Mouse (Mus musculus) midbrain, embryonic 14.5 days (tissue): ENCODE results near the gene A430078G23Rik. TPM values are rescaled to one million over a fixed set of nuclear protein-coding genes. Genes with fewer than 3 reads are reported as not detected.

Experiments
- ATAC-seq: fragments of 200-750 bp; cut with Nextera tagmentation; 2 replicates; pipeline ENCODE4 v1.8.0; 2017; ENCODE audit warnings: moderate number of reproducible peaks, moderate library complexity; ENCODE audit not compliant: low FRiP score, low TSS enrichment
- DNase-seq: peaks from one replicate; pipeline ENCODE4 v3.0.0-alpha.2; 2015
- H3K27ac ChIP-seq: fragments of 300-500 bp; sonication (generic); replicated peaks from 2 replicates; pipeline ENCODE4 v1.5.1; 2014; ENCODE audit warnings: mild to moderate bottlenecking, low read depth, low read length, moderate library complexity
- H3K27me3 ChIP-seq: fragments of 300-500 bp; sonication (generic); 2 replicates; pipeline ENCODE4 v1.6.1; 2014; ENCODE audit warnings: low read length, control low read depth, mixed read lengths; ENCODE audit not compliant: control insufficient read depth, insufficient read depth
- H3K36me3 ChIP-seq: fragments of 300-500 bp; sonication (generic); 2 replicates; pipeline ENCODE4 v1.6.1; 2014; ENCODE audit warnings: low read length, control low read depth; ENCODE audit not compliant: control insufficient read depth, insufficient read depth
- H3K4me1 ChIP-seq: fragments of 300-500 bp; sonication (generic); 2 replicates; pipeline ENCODE4 v1.6.1; 2014; ENCODE audit warnings: mild to moderate bottlenecking, antibody characterized with exemption, low read length, control low read depth; ENCODE audit not compliant: control insufficient read depth, insufficient read depth
- H3K4me2 ChIP-seq: fragments of 300-500 bp; sonication (generic); 2 replicates; pipeline ENCODE4 v1.6.1; 2014; ENCODE audit warnings: mild to moderate bottlenecking, low read length, moderate library complexity
- H3K4me3 ChIP-seq: fragments of 300-500 bp; sonication (generic); replicated peaks from 2 replicates; pipeline ENCODE4 v1.5.1; 2014; ENCODE audit warnings: low read depth, low read length
- H3K9ac ChIP-seq: fragments of 300-500 bp; sonication (generic); replicated peaks from 2 replicates; pipeline ENCODE4 v1.6.1; 2014; ENCODE audit warnings: mild to moderate bottlenecking, low read length, moderate library complexity
- H3K9me3 ChIP-seq: fragments of 300-500 bp; sonication (generic); 2 replicates; pipeline ENCODE4 v1.6.1; 2016; ENCODE audit warnings: low read length, control low read depth, mixed read lengths; ENCODE audit not compliant: control insufficient read depth
- WGBS: fragments of 180-500 bp; shearing (Covaris S2); extraction: QIAGEN DNeasy Blood & Tissue Kit; methylation state at CpG from one replicate; pipeline ENCODE4 v1.1.7; 2014; 5-methylcytosine and 5-hydroxymethylcytosine counted together
- polyA plus RNA-seq: library from polyadenylated mRNA; unstranded; fragments of >200 nt; fragmentation: Nextera tagmentation; extraction: Ambion mirVana; gene quantifications from 2 replicates; pipeline ENCODE4 v1.2.1, GENCODE M21; 2014

Gene A430078G23Rik
- polyA plus RNA-seq, 1 experiment from 2014 or later = not detected

- Histone ChIP-seq H3K9me3 (no peaks in the 10 kb centered on the region), H3K36me3 (no peaks in the 10 kb centered on the region), H3K4me2 (no peak overlapping the region), H3K4me3 (no peak overlapping the region), H3K27me3 (no peaks in the 10 kb centered on the region), H3K9ac (no peak overlapping the region), H3K27ac (no peak overlapping the region), H3K4me1 (peaks cover 33% of the 10 kb centered on the region)
- no peak for ATAC-seq
- DNase-seq = no peak
- WGBS = 97% methylated on average over 1 of the region's 1 CpGs
Observed at GRCm38 (mm10) chr8:3412816-3413215, 59.6 kb downstream of the A430078G23Rik start.

GRCm38 (mm10) chr8:3414639-3415190 is 61.5 kb downstream of the A430078G23Rik start:
- DNase-seq (no peak), ATAC-seq (0 out of 2 replicates have a peak, but pooled peaks have one; percentile 18)
- Histone ChIP-seq H3K4me1 (peaks cover 35% of the 10 kb centered on the region), H3K9me3 (no peaks in the 10 kb centered on the region), H3K36me3 (no peaks in the 10 kb centered on the region), H3K27me3 (no peaks in the 10 kb centered on the region), H3K4me2 (no peak overlapping the region), H3K9ac (no peak overlapping the region), H3K27ac (no peak overlapping the region), H3K4me3 (no peak overlapping the region)
- 34% methylated on average over 6 of the region's 6 CpGs for WGBS

- Histone ChIP-seq H3K4me3 (no peak overlapping the region), H3K4me2 (no peak overlapping the region), H3K9me3 (no peaks in the 10 kb centered on the region), H3K27ac (no peak overlapping the region), H3K4me1 (peaks cover 35% of the 10 kb centered on the region), H3K9ac (no peak overlapping the region), H3K27me3 (no peaks in the 10 kb centered on the region), H3K36me3 (no peaks in the 10 kb centered on the region)
- WGBS = 41% methylated on average over 4 of the region's 4 CpGs
- ATAC-seq = no peak
- no peak for DNase-seq
Observed at GRCm38 (mm10) chr8:3415259-3415658, 62.0 kb downstream of the A430078G23Rik start.

GRCm38 (mm10) chr8:3415661-3416060 is 62.4 kb downstream of the A430078G23Rik start:
- Histone ChIP-seq H3K4me1 (peaks cover 35% of the 10 kb centered on the region), H3K36me3 (no peaks in the 10 kb centered on the region), H3K27me3 (no peaks in the 10 kb centered on the region), H3K27ac (no peak overlapping the region), H3K4me3 (no peak overlapping the region), H3K9ac (no peak overlapping the region), H3K4me2 (no peak overlapping the region), H3K9me3 (no peaks in the 10 kb centered on the region)
- DNase-seq = no peak
- 88% methylated on average over 6 of the region's 6 CpGs for WGBS
- no peak for ATAC-seq

GRCm38 (mm10) chr8:3416846-3417245 is 63.6 kb downstream of the A430078G23Rik start:
- H3K4me1 ChIP-seq = peaks cover 35% of the 10 kb centered on the region
- H3K9ac ChIP-seq = no peak overlapping the region
- 30% methylated on average over 4 of the region's 4 CpGs for WGBS
- DNase-seq = no peak
- no peak overlapping the region for H3K4me2 ChIP-seq
- no peaks in the 10 kb centered on the region for H3K9me3 ChIP-seq
- H3K4me3 ChIP-seq = no peak overlapping the region
- no peak for ATAC-seq
- no peaks in the 10 kb centered on the region for H3K36me3 ChIP-seq
- no peak overlapping the region; the same call in 1 of the 2 replicates for H3K27ac ChIP-seq
- H3K27me3 ChIP-seq = no peaks in the 10 kb centered on the region

- Histone ChIP-seq H3K36me3 (no peaks in the 10 kb centered on the region), H3K27ac (peak overlapping the region; percentile 52), H3K27me3 (no peaks in the 10 kb centered on the region), H3K4me3 (no peak overlapping the region), H3K4me1 (peaks cover 35% of the 10 kb centered on the region), H3K4me2 (0 out of 2 replicates have a peak overlapping the region, but pooled peaks have one; percentile 2), H3K9ac (no peak overlapping the region), H3K9me3 (no peaks in the 10 kb centered on the region)
- peak; percentile 75 for DNase-seq
- peak; percentile 49; the same call in 1 of the 2 replicates for ATAC-seq
- WGBS = 4% methylated on average over 8 of the region's 8 CpGs
Observed at GRCm38 (mm10) chr8:3417455-3417854, 64.2 kb downstream of the A430078G23Rik start.

- WGBS = 85% methylated on average over 1 of the region's 1 CpGs
- Histone ChIP-seq H3K4me2 (no peak overlapping the region), H3K27me3 (no peaks in the 10 kb centered on the region), H3K9me3 (no peaks in the 10 kb centered on the region), H3K9ac (no peak overlapping the region), H3K4me1 (peaks cover 35% of the 10 kb centered on the region), H3K4me3 (no peak overlapping the region), H3K27ac (peak overlapping the region; percentile 52), H3K36me3 (no peaks in the 10 kb centered on the region)
- no peak for DNase-seq
- ATAC-seq = no peak
Observed at GRCm38 (mm10) chr8:3418101-3418500, 64.9 kb downstream of the A430078G23Rik start.

- 89% methylated on average over 10 of the region's 10 CpGs for WGBS
- H3K27ac ChIP-seq = no peak overlapping the region
- DNase-seq = no peak
- H3K4me3 ChIP-seq = no peak overlapping the region
- ATAC-seq = no peak
- H3K9me3 ChIP-seq = no peaks in the 10 kb centered on the region
- no peaks in the 10 kb centered on the region for H3K27me3 ChIP-seq
- no peaks in the 10 kb centered on the region for H3K36me3 ChIP-seq
- H3K4me2 ChIP-seq = no peak overlapping the region
- H3K9ac ChIP-seq = no peak overlapping the region
- peaks cover 23% of the 10 kb centered on the region for H3K4me1 ChIP-seq
Observed at GRCm38 (mm10) chr8:3420105-3420706, 67.0 kb downstream of the A430078G23Rik start.

- DNase-seq (no peak), ATAC-seq (no peak)
- H3K27me3 ChIP-seq = no peaks in the 10 kb centered on the region
- H3K9me3 ChIP-seq = no peaks in the 10 kb centered on the region
- no peaks in the 10 kb centered on the region for H3K36me3 ChIP-seq
- no peak overlapping the region for H3K4me3 ChIP-seq
- H3K4me1 ChIP-seq = peaks cover 15% of the 10 kb centered on the region
- 94% methylated on average over 5 of the region's 5 CpGs for WGBS
- no peak overlapping the region for H3K27ac ChIP-seq
- no peak overlapping the region for H3K4me2 ChIP-seq
- no peak overlapping the region for H3K9ac ChIP-seq
Observed at GRCm38 (mm10) chr8:3421507-3421906, 68.3 kb downstream of the A430078G23Rik start.
